Mouse (Mus musculus): ENCODE measurements at regions not wholly inside any gene's neighbourhood (a gene's known extent, or its start where the extent isn't known, plus 50 kb on each side); places are given as distances from the start of the nearest gene placed in this dataset.

DNA sequence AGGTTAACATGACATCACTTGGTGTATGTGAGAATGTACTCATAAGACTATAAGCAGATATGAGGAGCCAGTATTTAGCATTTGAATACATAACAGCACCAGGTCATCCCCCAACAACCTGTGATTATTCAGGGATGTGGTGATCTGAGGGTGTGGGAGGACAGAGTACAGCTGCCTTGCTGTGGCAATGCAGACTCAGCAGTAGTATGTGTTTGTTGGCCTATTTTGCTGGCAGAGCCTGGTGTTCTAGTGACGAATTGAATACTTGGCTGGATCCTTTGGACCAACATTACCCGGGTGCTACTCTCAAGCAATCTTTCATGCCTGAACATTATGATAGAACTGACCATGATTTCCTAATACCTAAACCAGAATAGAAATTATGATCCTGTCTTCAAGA, 409.1 kb upstream of the Actbl2 start:
- no peaks in the 10 kb centered on the region for H3K36me3 ChIP-seq (ENCODE audit: control insufficient read depth, insufficient read depth, low read length)
- H3K9ac ChIP-seq (ENCODE audit: low read length): no peak overlapping the region
- DNase-seq (ENCODE audit: low spot score): no peak
- peaks cover 5% of the 10 kb centered on the region; the same call in 1 of the 2 replicates for H3K9me3 ChIP-seq (ENCODE audit: control insufficient read depth, low read length)
- no peaks in the 10 kb centered on the region for H3K27me3 ChIP-seq (replicated peaks; ENCODE audit: control insufficient read depth, insufficient read depth, low read length)
- H3K27ac ChIP-seq (ENCODE audit: low read depth): no peak overlapping the region
- H3K4me2 ChIP-seq (ENCODE audit: low read length): no peak overlapping the region
- WGBS: 93% methylated on average over 2 of the region's 2 CpGs
- ATAC-seq (replicated peaks; ENCODE audit: low FRiP score, low TSS enrichment, low read depth): no peak
- H3K4me1 ChIP-seq (replicated peaks; ENCODE audit: control insufficient read depth, insufficient read depth, low read length): no peaks in the 10 kb centered on the region
- H3K4me3 ChIP-seq (ENCODE audit: low read depth, low read length): no peak overlapping the region

DNA sequence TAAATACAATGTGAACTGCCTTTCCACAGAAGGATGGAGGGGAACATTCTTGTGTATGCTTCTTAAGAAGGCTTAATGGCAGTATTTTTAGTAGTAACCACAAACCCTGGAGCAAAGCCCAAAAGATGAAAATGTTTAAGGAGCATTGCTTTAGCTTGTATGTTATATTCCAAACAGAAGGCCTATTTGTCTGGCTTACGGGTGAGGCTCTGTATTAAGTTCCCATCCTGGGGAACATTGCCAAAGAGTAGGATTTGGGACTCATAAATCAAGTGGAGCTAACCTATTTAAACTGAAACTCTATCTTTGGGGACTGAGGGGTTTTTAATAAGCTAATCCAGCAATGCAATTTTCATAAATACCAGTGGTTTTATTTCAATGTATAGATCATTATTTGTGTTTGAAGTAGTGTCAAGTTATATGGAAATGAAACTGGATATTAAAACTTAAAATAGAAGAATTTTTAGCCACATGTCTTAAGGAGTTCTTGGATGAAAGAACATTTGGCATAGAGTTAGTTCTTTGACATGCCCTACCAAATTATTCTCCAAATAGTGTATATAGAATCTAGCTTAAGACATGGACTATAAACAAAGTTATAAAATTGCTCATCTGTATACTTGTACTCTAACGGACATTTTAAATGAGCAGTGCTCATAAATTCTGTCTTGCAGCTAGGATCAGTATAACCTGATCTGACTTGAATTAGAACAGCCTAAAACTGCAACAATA, 401.7 kb upstream of the Actbl2 start:
- 41% methylated on average over 2 of the region's 2 CpGs for WGBS
- no peak overlapping the region for H3K27ac ChIP-seq (ENCODE audit: low read depth)
- no peaks in the 10 kb centered on the region for H3K9me3 ChIP-seq (ENCODE audit: control insufficient read depth, low read length)
- ATAC-seq (replicated peaks; ENCODE audit: low FRiP score, low TSS enrichment, low read depth): no peak
- no peaks in the 10 kb centered on the region for H3K36me3 ChIP-seq (ENCODE audit: control insufficient read depth, insufficient read depth, low read length)
- H3K4me3 ChIP-seq (ENCODE audit: low read depth, low read length): no peak overlapping the region
- no peak overlapping the region for H3K9ac ChIP-seq (ENCODE audit: low read length)
- no peak overlapping the region for H3K4me2 ChIP-seq (ENCODE audit: low read length)
- DNase-seq (ENCODE audit: low spot score): no peak
- H3K4me1 ChIP-seq (replicated peaks; ENCODE audit: control insufficient read depth, insufficient read depth, low read length): no peaks in the 10 kb centered on the region
- no peaks in the 10 kb centered on the region for H3K27me3 ChIP-seq (replicated peaks; ENCODE audit: control insufficient read depth, insufficient read depth, low read length)

DNA sequence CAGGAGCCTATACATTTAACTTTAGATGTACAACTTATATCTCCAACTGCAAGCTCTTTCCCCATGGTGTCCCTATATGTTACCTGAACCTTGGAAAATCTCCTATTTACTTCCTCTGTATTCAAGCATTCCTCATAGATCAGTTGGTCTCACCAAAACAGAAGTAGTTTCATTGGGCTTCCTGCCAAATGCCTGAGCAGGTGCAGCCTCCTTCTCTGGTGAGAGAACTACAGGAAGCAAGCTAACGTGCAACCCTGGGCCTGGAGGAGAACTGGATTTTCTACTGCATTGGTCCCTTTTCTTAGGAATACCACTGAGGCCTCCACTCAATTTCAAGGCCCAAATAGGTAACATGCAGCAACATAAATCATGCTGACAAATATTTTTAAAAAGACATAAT, 400.6 kb upstream of the Actbl2 start:
- no peak for ATAC-seq (replicated peaks; ENCODE audit: low FRiP score, low TSS enrichment, low read depth)
- WGBS: 26% methylated on average over 1 of the region's 1 CpGs

DNA sequence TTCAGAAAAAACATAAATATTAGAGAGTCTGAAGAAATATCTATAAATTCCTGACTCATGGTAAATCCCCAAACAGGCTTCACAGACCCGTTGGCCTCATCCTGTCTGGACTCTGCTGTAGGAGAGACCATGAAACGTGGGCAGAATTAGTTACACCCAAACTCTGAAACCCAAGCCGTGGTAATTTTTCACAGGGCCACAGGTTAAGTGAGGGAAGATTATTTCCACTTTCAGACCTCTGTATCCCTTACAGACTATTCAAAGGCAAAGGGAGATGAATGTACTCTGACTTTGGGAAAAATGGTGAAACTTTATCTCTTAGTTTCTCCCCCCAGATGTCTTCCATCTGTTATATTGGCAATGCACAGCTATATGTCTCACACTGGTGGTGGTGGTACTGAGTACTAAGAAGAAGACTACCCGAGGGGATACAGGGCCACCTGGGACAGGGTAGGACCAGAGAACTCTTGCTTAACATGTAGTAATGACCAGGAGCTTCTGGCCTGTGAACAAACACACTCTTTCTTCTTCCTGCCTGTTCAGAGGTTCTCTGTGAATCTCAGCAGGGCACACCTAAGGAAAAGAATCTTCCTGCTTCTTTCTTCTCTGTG, 388.8 kb upstream of the Actbl2 start:
- WGBS: 65% methylated on average over 4 of the region's 4 CpGs
- no peaks in the 10 kb centered on the region for H3K27me3 ChIP-seq (replicated peaks; ENCODE audit: control insufficient read depth, insufficient read depth, low read length)
- no peak for ATAC-seq (replicated peaks; ENCODE audit: low FRiP score, low TSS enrichment, low read depth)
- H3K36me3 ChIP-seq (ENCODE audit: control insufficient read depth, insufficient read depth, low read length): no peaks in the 10 kb centered on the region
- DNase-seq (ENCODE audit: low spot score): no peak
- H3K4me3 ChIP-seq (ENCODE audit: low read depth, low read length): no peak overlapping the region
- H3K27ac ChIP-seq (ENCODE audit: low read depth): no peak overlapping the region
- no peaks in the 10 kb centered on the region for H3K4me1 ChIP-seq (replicated peaks; ENCODE audit: control insufficient read depth, insufficient read depth, low read length)
- no peak overlapping the region for H3K9ac ChIP-seq (ENCODE audit: low read length)
- no peak overlapping the region for H3K4me2 ChIP-seq (ENCODE audit: low read length)
- H3K9me3 ChIP-seq (ENCODE audit: control insufficient read depth, low read length): no peaks in the 10 kb centered on the region

More for the DNA sequence above, 400.6 kb upstream of the Actbl2 start:
- DNase-seq (ENCODE audit: low spot score): no peak
- H3K9me3 ChIP-seq (ENCODE audit: control insufficient read depth, low read length): no peaks in the 10 kb centered on the region
- H3K27ac ChIP-seq (ENCODE audit: low read depth): no peak overlapping the region
- H3K9ac ChIP-seq (ENCODE audit: low read length): no peak overlapping the region
- H3K4me1 ChIP-seq (replicated peaks; ENCODE audit: control insufficient read depth, insufficient read depth, low read length): no peaks in the 10 kb centered on the region
- no peaks in the 10 kb centered on the region for H3K36me3 ChIP-seq (ENCODE audit: control insufficient read depth, insufficient read depth, low read length)
- no peak overlapping the region for H3K4me2 ChIP-seq (ENCODE audit: low read length)
- H3K4me3 ChIP-seq (ENCODE audit: low read depth, low read length): no peak overlapping the region
- H3K27me3 ChIP-seq (replicated peaks; ENCODE audit: control insufficient read depth, insufficient read depth, low read length): no peaks in the 10 kb centered on the region

DNA sequence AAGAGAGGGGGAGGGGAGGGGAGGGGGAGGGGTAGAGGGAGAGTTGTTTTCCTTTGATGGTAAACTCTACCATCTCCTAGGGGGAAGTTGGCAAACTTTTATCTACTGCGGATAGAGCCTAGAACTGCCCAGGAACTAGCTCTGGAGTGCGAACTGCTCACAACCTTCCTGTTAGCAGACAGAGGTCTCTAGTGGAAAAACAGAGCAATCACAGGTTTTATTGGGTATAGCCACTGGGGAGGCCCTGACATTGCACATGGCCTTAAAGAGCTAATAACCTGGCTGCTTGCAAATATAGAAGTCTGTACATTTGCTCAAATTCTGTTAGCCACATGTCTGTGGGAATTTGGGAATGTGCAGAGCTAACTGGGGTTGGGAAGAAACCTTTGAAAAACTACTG, 388.1 kb upstream of the Actbl2 start:
- Histone ChIP-seq H3K9me3 (ENCODE audit: control insufficient read depth, low read length) (no peaks in the 10 kb centered on the region), H3K9ac (ENCODE audit: low read length) (no peak overlapping the region), H3K4me3 (ENCODE audit: low read depth, low read length) (no peak overlapping the region), H3K36me3 (ENCODE audit: control insufficient read depth, insufficient read depth, low read length) (no peaks in the 10 kb centered on the region), H3K27me3 (replicated peaks; ENCODE audit: control insufficient read depth, insufficient read depth, low read length) (no peaks in the 10 kb centered on the region), H3K27ac (ENCODE audit: low read depth) (no peak overlapping the region), H3K4me1 (replicated peaks; ENCODE audit: control insufficient read depth, insufficient read depth, low read length) (no peaks in the 10 kb centered on the region), H3K4me2 (ENCODE audit: low read length) (no peak overlapping the region)
- ATAC-seq (replicated peaks; ENCODE audit: low FRiP score, low TSS enrichment, low read depth): no peak
- DNase-seq (ENCODE audit: low spot score): no peak
- 54% methylated on average over 2 of the region's 2 CpGs for WGBS

DNA sequence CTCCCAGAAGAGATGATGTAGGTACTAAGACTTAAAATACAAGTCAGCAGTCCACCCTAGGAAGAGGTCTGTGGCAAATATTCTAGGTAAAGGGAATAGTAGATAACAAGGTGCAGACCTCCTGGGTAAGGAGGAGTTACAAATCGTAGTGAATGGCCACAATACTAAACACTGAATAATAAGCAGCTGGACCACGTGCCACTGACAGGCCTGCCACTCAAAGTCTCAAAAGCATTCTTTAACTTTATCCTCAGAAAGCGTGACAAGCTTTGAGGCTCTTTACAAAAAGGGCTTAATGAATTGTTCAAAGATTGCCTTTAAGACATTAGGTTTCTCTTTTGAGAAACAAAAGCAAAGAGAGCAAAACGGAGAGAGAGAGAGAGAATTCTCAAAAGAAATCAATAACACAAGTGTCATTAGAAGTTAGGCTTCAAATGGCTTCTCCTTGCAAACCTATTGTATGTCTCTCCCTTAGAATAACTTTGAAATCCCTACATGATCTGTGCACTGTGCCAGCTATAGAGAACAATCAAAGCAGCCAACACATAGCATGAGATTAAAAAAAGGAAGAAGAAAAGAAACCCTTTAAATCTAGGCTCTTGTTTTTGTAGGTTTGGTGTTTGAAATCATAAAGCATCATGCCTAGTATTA, 383.6 kb upstream of the Actbl2 start:
- Histone ChIP-seq H3K9me3 (ENCODE audit: control insufficient read depth, low read length) (no peaks in the 10 kb centered on the region), H3K4me1 (replicated peaks; ENCODE audit: control insufficient read depth, insufficient read depth, low read length) (no peaks in the 10 kb centered on the region), H3K9ac (ENCODE audit: low read length) (no peak overlapping the region), H3K27me3 (replicated peaks; ENCODE audit: control insufficient read depth, insufficient read depth, low read length) (no peaks in the 10 kb centered on the region), H3K36me3 (ENCODE audit: control insufficient read depth, insufficient read depth, low read length) (no peaks in the 10 kb centered on the region), H3K4me2 (ENCODE audit: low read length) (no peak overlapping the region), H3K4me3 (ENCODE audit: low read depth, low read length) (no peak overlapping the region), H3K27ac (ENCODE audit: low read depth) (no peak overlapping the region)
- ATAC-seq (replicated peaks; ENCODE audit: low FRiP score, low TSS enrichment, low read depth): no peak
- DNase-seq (ENCODE audit: low spot score): no peak
- 76% methylated on average over 4 of the region's 4 CpGs for WGBS

DNA sequence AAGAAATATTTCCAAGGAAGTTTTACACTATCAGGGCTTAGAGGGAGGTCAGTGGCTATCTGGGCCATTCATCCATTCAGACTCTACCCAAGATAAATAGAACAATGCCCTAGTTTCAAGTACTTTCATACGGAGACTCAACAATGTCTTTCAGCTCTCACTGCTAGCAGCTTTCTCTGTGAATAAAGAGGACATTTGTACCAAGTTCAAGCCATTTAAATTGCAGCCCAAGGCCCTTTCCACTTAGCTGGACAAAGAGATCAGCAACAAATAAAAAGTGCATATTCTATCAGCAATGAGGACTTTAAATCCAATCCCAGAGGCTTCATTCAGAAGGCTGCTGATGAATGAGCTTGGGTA, 383.1 kb upstream of the Actbl2 start:
- Histone ChIP-seq H3K36me3 (ENCODE audit: control insufficient read depth, insufficient read depth, low read length) (no peaks in the 10 kb centered on the region), H3K27me3 (replicated peaks; ENCODE audit: control insufficient read depth, insufficient read depth, low read length) (no peaks in the 10 kb centered on the region), H3K9ac (ENCODE audit: low read length) (no peak overlapping the region), H3K4me2 (ENCODE audit: low read length) (no peak overlapping the region), H3K4me3 (ENCODE audit: low read depth, low read length) (no peak overlapping the region), H3K9me3 (ENCODE audit: control insufficient read depth, low read length) (no peaks in the 10 kb centered on the region), H3K27ac (ENCODE audit: low read depth) (no peak overlapping the region), H3K4me1 (replicated peaks; ENCODE audit: control insufficient read depth, insufficient read depth, low read length) (no peaks in the 10 kb centered on the region)
- 76% methylated on average over 1 of the region's 1 CpGs for WGBS
- ATAC-seq (replicated peaks; ENCODE audit: low FRiP score, low TSS enrichment, low read depth) (no peak), DNase-seq (ENCODE audit: low spot score) (no peak)

DNA sequence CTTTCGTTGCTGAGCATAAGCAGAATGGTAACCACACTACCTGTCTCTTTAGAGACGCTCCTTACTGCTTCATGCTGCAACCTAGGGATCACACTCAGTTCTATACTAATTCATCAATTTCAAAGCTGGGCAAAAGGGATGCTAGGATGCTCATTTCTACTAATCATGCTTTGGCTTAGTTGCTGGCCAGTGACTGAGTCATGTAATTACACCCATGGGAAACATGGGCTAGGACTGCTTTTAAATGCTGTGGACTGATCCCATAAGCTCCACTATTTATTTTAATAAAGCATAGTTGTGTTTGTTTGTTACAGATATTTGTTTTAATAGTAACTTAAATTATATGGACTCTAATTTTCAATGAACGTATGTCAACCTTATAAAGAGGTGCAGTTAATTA, 373.2 kb upstream of the Actbl2 start:
- H3K27me3 ChIP-seq (replicated peaks; ENCODE audit: control insufficient read depth, insufficient read depth, low read length): no peaks in the 10 kb centered on the region
- H3K4me2 ChIP-seq (ENCODE audit: low read length): no peak overlapping the region
- no peak for DNase-seq (ENCODE audit: low spot score)
- no peak overlapping the region for H3K27ac ChIP-seq (ENCODE audit: low read depth)
- H3K9me3 ChIP-seq (ENCODE audit: control insufficient read depth, low read length): no peaks in the 10 kb centered on the region
- H3K9ac ChIP-seq (ENCODE audit: low read length): no peak overlapping the region
- H3K36me3 ChIP-seq (ENCODE audit: control insufficient read depth, insufficient read depth, low read length): no peaks in the 10 kb centered on the region
- no peak overlapping the region for H3K4me3 ChIP-seq (ENCODE audit: low read depth, low read length)
- no peaks in the 10 kb centered on the region for H3K4me1 ChIP-seq (replicated peaks; ENCODE audit: control insufficient read depth, insufficient read depth, low read length)
- no peak for ATAC-seq (replicated peaks; ENCODE audit: low FRiP score, low TSS enrichment, low read depth)
- 85% methylated on average over 3 of the region's 3 CpGs for WGBS

DNA sequence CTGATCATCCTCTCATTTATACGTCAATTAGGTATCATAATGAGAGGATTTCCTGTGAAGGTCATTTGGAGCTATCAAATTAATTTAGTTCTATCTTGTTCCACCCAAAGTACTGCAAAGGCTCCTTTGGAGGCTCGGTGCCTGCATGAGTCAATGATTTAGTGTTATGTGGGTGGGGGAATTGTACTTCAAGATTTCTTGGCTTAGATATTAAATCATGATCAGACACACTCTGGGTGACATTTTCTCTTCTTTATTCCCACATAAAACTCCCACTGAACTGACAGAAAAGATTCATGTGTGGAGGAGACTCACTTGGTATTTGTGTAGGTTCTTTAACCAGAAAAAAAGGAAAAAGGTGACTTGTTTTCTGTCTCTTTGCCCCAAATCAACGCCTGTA, 372.6 kb upstream of the Actbl2 start:
- Histone ChIP-seq H3K36me3 (ENCODE audit: control insufficient read depth, insufficient read depth, low read length) (no peaks in the 10 kb centered on the region), H3K9me3 (ENCODE audit: control insufficient read depth, low read length) (no peaks in the 10 kb centered on the region), H3K4me2 (ENCODE audit: low read length) (no peak overlapping the region), H3K27ac (ENCODE audit: low read depth) (no peak overlapping the region), H3K4me3 (ENCODE audit: low read depth, low read length) (no peak overlapping the region), H3K4me1 (replicated peaks; ENCODE audit: control insufficient read depth, insufficient read depth, low read length) (no peaks in the 10 kb centered on the region), H3K27me3 (replicated peaks; ENCODE audit: control insufficient read depth, insufficient read depth, low read length) (no peaks in the 10 kb centered on the region), H3K9ac (ENCODE audit: low read length) (no peak overlapping the region)
- 64% methylated on average over 3 of the region's 3 CpGs for WGBS
- no peak for ATAC-seq (replicated peaks; ENCODE audit: low FRiP score, low TSS enrichment, low read depth)
- DNase-seq (ENCODE audit: low spot score): no peak
